Mouse (Mus musculus) spleen, adult 2 months (tissue): Measurements from ENCODE around the gene Wdfy3.

Experiments used
- CTCF ChIP-seq: fragments of 200-500 bp; IDR thresholded peaks from 2 replicates; pipeline ENCODE4 v1.5.1; 2011; ENCODE audit warnings: mild to moderate bottlenecking, inconsistent platforms; ENCODE audit not compliant: insufficient read depth, insufficient read length, insufficient replicate concordance; ENCODE audit errors: extremely low read depth
- POLR2A ChIP-seq: fragments of 200-500 bp; IDR thresholded peaks from 2 replicates; pipeline ENCODE4 v1.6.1; 2011; ENCODE audit warnings: low read depth, low read length, inconsistent platforms

- TF ChIP-seq CTCF (no peak), POLR2A (no peak)
Observed at GRCm38 (mm10) chr5:102110031-102110430, 40.3 kb upstream of the Wdfy3 start.
